Mouse (Mus musculus): ENCODE measurements around the gene Hrh1. TPM values are rescaled to one million over a fixed set of nuclear protein-coding genes. Genes with fewer than 3 reads are reported as not detected.

Hrh1 gene
- polyA plus RNA-seq, 1 experiment: not detected

GRCm38 (mm10) chr6:114440788-114441453, 43.2 kb downstream of the Hrh1 start:
- H3K4me3 ChIP-seq (ENCODE audit: insufficient read depth, low read depth, low read length): no peak overlapping the region
- H3K27ac ChIP-seq (ENCODE audit: insufficient read depth, low read depth, low read length): no peak overlapping the region
- no peaks in the 10 kb centered on the region for H3K4me1 ChIP-seq (ENCODE audit: control insufficient read depth, insufficient read depth, low read length)
- TF ChIP-seq POLR2A (IDR thresholded peaks at IDR 0.05; ENCODE audit: insufficient read depth, low read depth, low read length): no peak
- no peak for TF ChIP-seq CTCF (IDR thresholded peaks at IDR 0.05; ENCODE audit: insufficient read depth, low read depth, low read length)
- 63% methylated on average over 10 of the region's 10 CpGs for WGBS

- Histone ChIP-seq H3K27ac (ENCODE audit: insufficient read depth, low read depth, low read length) (no peak overlapping the region), H3K4me1 (ENCODE audit: control insufficient read depth, insufficient read depth, low read length) (peaks cover 8% of the 10 kb centered on the region; the same call in 1 of the 2 replicates), H3K4me3 (ENCODE audit: insufficient read depth, low read depth, low read length) (no peak overlapping the region)
- TF ChIP-seq POLR2A (IDR thresholded peaks at IDR 0.05; ENCODE audit: insufficient read depth, low read depth, low read length) (no peak), CTCF (IDR thresholded peaks at IDR 0.05; ENCODE audit: insufficient read depth, low read depth, low read length) (no peak)
- 100% methylated on average over 1 of the region's 1 CpGs for WGBS
Measured at GRCm38 (mm10) chr6:114444247-114444844, 46.6 kb downstream of the Hrh1 start.

GRCm38 (mm10) chr6:114444976-114445375, 47.2 kb downstream of the Hrh1 start:
- Histone ChIP-seq H3K27ac (ENCODE audit: insufficient read depth, low read depth, low read length) (no peak overlapping the region), H3K4me3 (ENCODE audit: insufficient read depth, low read depth, low read length) (no peak overlapping the region), H3K4me1 (ENCODE audit: control insufficient read depth, insufficient read depth, low read length) (peaks cover 8% of the 10 kb centered on the region; the same call in 1 of the 2 replicates)
- 88% methylated on average over 3 of the region's 3 CpGs for WGBS
- TF ChIP-seq CTCF (IDR thresholded peaks at IDR 0.05; ENCODE audit: insufficient read depth, low read depth, low read length): no peak
- no peak for TF ChIP-seq POLR2A (IDR thresholded peaks at IDR 0.05; ENCODE audit: insufficient read depth, low read depth, low read length)

GRCm38 (mm10) chr6:114448888-114449287, 51.2 kb downstream of the Hrh1 start:
- Histone ChIP-seq H3K4me1 (ENCODE audit: control insufficient read depth, insufficient read depth, low read length) (peaks cover 8% of the 10 kb centered on the region; the same call in 1 of the 2 replicates), H3K27ac (ENCODE audit: insufficient read depth, low read depth, low read length) (no peak overlapping the region), H3K4me3 (ENCODE audit: insufficient read depth, low read depth, low read length) (no peak overlapping the region)
- WGBS: 35% methylated on average over 9 of the region's 9 CpGs
- TF ChIP-seq CTCF (IDR thresholded peaks at IDR 0.05; ENCODE audit: insufficient read depth, low read depth, low read length) (no peak), POLR2A (IDR thresholded peaks at IDR 0.05; ENCODE audit: insufficient read depth, low read depth, low read length) (no peak)

GRCm38 (mm10) chr6:114455267-114455666, 57.5 kb downstream of the Hrh1 start:
- H3K27ac ChIP-seq (ENCODE audit: insufficient read depth, low read depth, low read length): no peak overlapping the region
- H3K4me3 ChIP-seq (ENCODE audit: insufficient read depth, low read depth, low read length): no peak overlapping the region
- WGBS: 96% methylated on average over 4 of the region's 4 CpGs
- H3K4me1 ChIP-seq (ENCODE audit: control insufficient read depth, insufficient read depth, low read length): peaks cover 31% of the 10 kb centered on the region
- TF ChIP-seq CTCF (IDR thresholded peaks at IDR 0.05; ENCODE audit: insufficient read depth, low read depth, low read length): no peak

GRCm38 (mm10) chr6:114456255-114457042, 58.7 kb downstream of the Hrh1 start:
- TF ChIP-seq CTCF (IDR thresholded peaks at IDR 0.05; ENCODE audit: insufficient read depth, low read depth, low read length): no peak
- no peak for TF ChIP-seq POLR2A (IDR thresholded peaks at IDR 0.05; ENCODE audit: insufficient read depth, low read depth, low read length)
- peaks cover 31% of the 10 kb centered on the region for H3K4me1 ChIP-seq (ENCODE audit: control insufficient read depth, insufficient read depth, low read length)
- H3K27ac ChIP-seq (ENCODE audit: insufficient read depth, low read depth, low read length): no peak overlapping the region
- H3K4me3 ChIP-seq (ENCODE audit: insufficient read depth, low read depth, low read length): no peak overlapping the region
- 51% methylated on average over 12 of the region's 12 CpGs for WGBS

GRCm38 (mm10) chr6:114457299-114457698, 59.6 kb downstream of the Hrh1 start:
- WGBS: 96% methylated on average over 3 of the region's 3 CpGs
- TF ChIP-seq CTCF (IDR thresholded peaks at IDR 0.05; ENCODE audit: insufficient read depth, low read depth, low read length) (no peak), POLR2A (IDR thresholded peaks at IDR 0.05; ENCODE audit: insufficient read depth, low read depth, low read length) (no peak)
- H3K4me1 ChIP-seq (ENCODE audit: control insufficient read depth, insufficient read depth, low read length): peaks cover 31% of the 10 kb centered on the region

GRCm38 (mm10) chr6:114458191-114458590, 60.5 kb downstream of the Hrh1 start:
- WGBS: 73% methylated on average over 5 of the region's 5 CpGs
- no peak overlapping the region for H3K27ac ChIP-seq (ENCODE audit: insufficient read depth, low read depth, low read length)
- H3K4me3 ChIP-seq (ENCODE audit: insufficient read depth, low read depth, low read length): no peak overlapping the region
- TF ChIP-seq CTCF (IDR thresholded peaks at IDR 0.05; ENCODE audit: insufficient read depth, low read depth, low read length): no peak
- TF ChIP-seq POLR2A (IDR thresholded peaks at IDR 0.05; ENCODE audit: insufficient read depth, low read depth, low read length): no peak
- peaks cover 31% of the 10 kb centered on the region for H3K4me1 ChIP-seq (ENCODE audit: control insufficient read depth, insufficient read depth, low read length)

More at GRCm38 (mm10) chr6:114457299-114457698, 59.6 kb downstream of the Hrh1 start:
- Histone ChIP-seq H3K4me3 (ENCODE audit: insufficient read depth, low read depth, low read length) (no peak overlapping the region), H3K27ac (ENCODE audit: insufficient read depth, low read depth, low read length) (no peak overlapping the region)

- 42% methylated on average over 2 of the region's 2 CpGs for WGBS
- TF ChIP-seq CTCF (IDR thresholded peaks at IDR 0.05; ENCODE audit: insufficient read depth, low read depth, low read length): no peak
- no peak for TF ChIP-seq POLR2A (IDR thresholded peaks at IDR 0.05; ENCODE audit: insufficient read depth, low read depth, low read length)
- H3K27ac ChIP-seq (ENCODE audit: insufficient read depth, low read depth, low read length): no peak overlapping the region
- H3K4me3 ChIP-seq (ENCODE audit: insufficient read depth, low read depth, low read length): no peak overlapping the region
- peaks cover 31% of the 10 kb centered on the region for H3K4me1 ChIP-seq (ENCODE audit: control insufficient read depth, insufficient read depth, low read length)
Measured at GRCm38 (mm10) chr6:114459969-114460368, 62.2 kb downstream of the Hrh1 start.

All from olfactory bulb, adult 2 months (tissue).